Mouse (Mus musculus): ENCODE data around the gene Usp36.
A peak's percentile ranks its signal among the peaks of the same experiment; 100 is the strongest.

Gene Usp36

GRCm38 (mm10) chr11:118223416-118224067 lies 66.5 kb downstream of the Usp36 start:
- no peak for DNase-seq (ENCODE audit: low spot score in 2 of 2)

GRCm38 (mm10) chr11:118222917-118223316 lies 67.1 kb downstream of the Usp36 start:
- DNase-seq (ENCODE audit: low spot score in 2 of 2): no peak

GRCm38 (mm10) chr11:118222351-118222885 lies 67.6 kb downstream of the Usp36 start:
- no peak for DNase-seq (ENCODE audit: low spot score in 2 of 2)

GRCm38 (mm10) chr11:118220561-118221262 lies 69.3 kb downstream of the Usp36 start:
- peak in 1 of 2 experiments; percentile 60 for DNase-seq (ENCODE audit: low spot score in 2 of 2)

- no peak for DNase-seq (ENCODE audit: low spot score in 2 of 2)
Measured at GRCm38 (mm10) chr11:118219066-118219465, 71.0 kb downstream of the Usp36 start.

- no peak for DNase-seq (ENCODE audit: low spot score in 2 of 2)
Measured at GRCm38 (mm10) chr11:118216468-118216867, 73.6 kb downstream of the Usp36 start.

GRCm38 (mm10) chr11:118215928-118216458 lies 74.1 kb downstream of the Usp36 start:
- DNase-seq (ENCODE audit: low spot score in 2 of 2): no peak

- DNase-seq (ENCODE audit: low spot score in 2 of 2): peak in 1 of 2 experiments; percentile 43
Measured at GRCm38 (mm10) chr11:118212636-118213112, 77.4 kb downstream of the Usp36 start.

- peak; percentile 55 to 65 for DNase-seq (ENCODE audit: low spot score in 2 of 2)
Measured at GRCm38 (mm10) chr11:118211749-118212635, 78.1 kb downstream of the Usp36 start.

GRCm38 (mm10) chr11:118210962-118211361 lies 79.1 kb downstream of the Usp36 start:
- no peak for DNase-seq (ENCODE audit: low spot score in 2 of 2)

GRCm38 (mm10) chr11:118210116-118210515 lies 79.9 kb downstream of the Usp36 start:
- peak; percentile 63 to 84 for DNase-seq (ENCODE audit: low spot score in 2 of 2)

All from frontal cortex, postnatal 36 days (tissue).